9 mouse cellular contexts compared by ENCODE assay signal in genomic region chr2:104028139-104028723, GRCm38 (mm10). TPM values are rescaled to one million over a fixed set of nuclear protein-coding genes. Genes with fewer than 3 reads are reported as not detected.
DNase-seq lines count a peak whose midpoint lies in the region; ATAC-seq lines count a peak whose summit lies in the region.
"Had no signal": no experiment of that assay in that cellular context is flagged by ENCODE, and none has a peak within 500 bp of the region (broad histone marks: within the 10 kb centered on the region; RNA-seq: fewer than 3 reads in every experiment).

Gene 4931422A03Rik, minus strand, starts transcription at chr2:104028361.

- peak within 1 kb of the TSS; percentile 93 for H3K9ac ChIP-seq in forebrain, embryonic 15.5 days (replicated peaks)
- H3K9ac ChIP-seq in liver, embryonic 11.5 days (ENCODE audit: low read depth, low read length): peak within 1 kb of the TSS; percentile 100
- peak within 1 kb of the TSS; percentile 95 for H3K9ac ChIP-seq in neural tube, embryonic 14.5 days (replicated peaks; ENCODE audit: low read depth, low read length)

- H3K4me3 ChIP-seq in forebrain, embryonic 15.5 days: peak within 1 kb of the TSS; percentile 79
- peak within 1 kb of the TSS; percentile 92 for H3K4me3 ChIP-seq in liver, embryonic 11.5 days (ENCODE audit: low read depth, low read length)
- H3K4me3 ChIP-seq in neural tube, embryonic 14.5 days (ENCODE audit: low read depth, low read length): peak within 1 kb of the TSS; percentile 91

- WGBS in forebrain, embryonic 15.5 days: 2% methylated on average over 32 of the region's 32 CpGs
- WGBS in liver, embryonic 11.5 days: under 1% methylated on average over 32 of the region's 32 CpGs
- WGBS in neural tube, embryonic 14.5 days: under 1% methylated on average over 32 of the region's 32 CpGs

- DNase-seq in embryo, embryonic 10 days (ENCODE audit: low spot score): peak; percentile 41
- DNase-seq in embryo, embryonic 11 days: no peak
- DNase-seq in right cerebral cortex, adult 18-20 months: peak; percentile 21
- DNase-seq in right cerebral cortex, postnatal 36 days (ENCODE audit: low spot score in 2 of 2): no peak
- DNase-seq in liver, embryonic 11.5 days (ENCODE audit: low spot score): no peak
- no peak for DNase-seq in cerebellum, postnatal 10 days

- ATAC-seq in forebrain, embryonic 15.5 days (replicated peaks): peak; percentile 81; the same call in 1 of the 2 replicates
- peak; percentile 43 for ATAC-seq in liver, embryonic 11.5 days (replicated peaks; ENCODE audit: low FRiP score)
- ATAC-seq in neural tube, embryonic 14.5 days (ENCODE audit: low read depth): peak; percentile 69

- H3K9me3 ChIP-seq in forebrain, embryonic 15.5 days: no peaks in the 10 kb centered on the region
- H3K9me3 ChIP-seq in liver, embryonic 11.5 days (ENCODE audit: control insufficient read depth, low read length): no peaks in the 10 kb centered on the region
- no peaks in the 10 kb centered on the region for H3K9me3 ChIP-seq in neural tube, embryonic 14.5 days (ENCODE audit: control insufficient read depth, low read length)

- H3K27me3 ChIP-seq in forebrain, embryonic 15.5 days: no peaks in the 10 kb centered on the region
- H3K27me3 ChIP-seq in liver, embryonic 11.5 days (replicated peaks; ENCODE audit: control insufficient read depth, insufficient read depth, low read length): no peaks in the 10 kb centered on the region
- peaks cover 4% of the 10 kb centered on the region; the same call in 1 of the 2 replicates for H3K27me3 ChIP-seq in neural tube, embryonic 14.5 days (ENCODE audit: control insufficient read depth, insufficient read depth, low read length)

- peaks cover 5% of the 10 kb centered on the region for H3K36me3 ChIP-seq in forebrain, embryonic 15.5 days
- no peaks in the 10 kb centered on the region for H3K36me3 ChIP-seq in liver, embryonic 11.5 days (ENCODE audit: control insufficient read depth, insufficient read depth, low read length)
- no peaks in the 10 kb centered on the region for H3K36me3 ChIP-seq in neural tube, embryonic 14.5 days (ENCODE audit: control insufficient read depth, insufficient read depth, low read length)

- peak within 1 kb of the TSS; percentile 89 for H3K4me2 ChIP-seq in forebrain, embryonic 15.5 days (replicated peaks)
- H3K4me2 ChIP-seq in liver, embryonic 11.5 days: peak within 1 kb of the TSS; percentile 88
- H3K4me2 ChIP-seq in neural tube, embryonic 14.5 days (ENCODE audit: low read depth, low read length): peak within 1 kb of the TSS; percentile 78

- peaks cover 21% of the 10 kb centered on the region for H3K4me1 ChIP-seq in forebrain, embryonic 15.5 days
- H3K4me1 ChIP-seq in liver, embryonic 11.5 days (replicated peaks; ENCODE audit: control insufficient read depth, insufficient read depth, low read length): peaks cover 19% of the 10 kb centered on the region
- H3K4me1 ChIP-seq in neural tube, embryonic 14.5 days (ENCODE audit: control insufficient read depth, insufficient read depth, low read length): peaks cover 15% of the 10 kb centered on the region

- H3K27ac ChIP-seq in forebrain, embryonic 15.5 days (replicated peaks): 0 out of 2 replicates have a peak within 1 kb of the TSS, but pooled peaks have one; percentile 27
- H3K27ac ChIP-seq in liver, embryonic 11.5 days (ENCODE audit: low read depth, low read length): peak within 1 kb of the TSS; percentile 86
- H3K27ac ChIP-seq in neural tube, embryonic 14.5 days (ENCODE audit: low read depth, low read length): peak within 1 kb of the TSS; percentile 57

RNA-seq across cellular contexts. Expression of gene 4931422A03Rik, which starts in this region (rescaled TPM):
- 1.5 and 2.2 TPM in 2 replicates for polyA plus RNA-seq in forebrain, embryonic 15.5 days (2015; fragmentation: Nextera tagmentation; extraction: Ambion mirVana)
- 3.2 and 3.5 TPM in 2 replicates for polyA plus RNA-seq in liver, embryonic 11.5 days (2014; fragmentation: Nextera tagmentation; extraction: Ambion mirVana)
- 2.2 and 3.3 TPM in 2 replicates for polyA plus RNA-seq in neural tube, embryonic 14.5 days (2014; fragmentation: Nextera tagmentation; extraction: Ambion mirVana)
- polyA plus RNA-seq: large intestine, adult 2 months had no signal

Comparison
In these comparisons a context has a peak if more than half of its experiments do, and no peak if none do; other contexts are left out.
1. DNase-seq: peak in embryo, embryonic 10 days (single experiment) and right cerebral cortex, adult 18-20 months (single experiment); none in embryo, embryonic 11 days (single experiment), right cerebral cortex, postnatal 36 days (0 of 2), liver, embryonic 11.5 days (single experiment) and cerebellum, postnatal 10 days (0 of 2).
2. H3K27ac ChIP-seq: peak in every context shown above with its lines; median percentile 86 in liver, embryonic 11.5 days; 57 in neural tube, embryonic 14.5 days; 27 in forebrain, embryonic 15.5 days.
3. Peak in every context shown above with its lines, with median percentiles within 50 percentile points of each other: ATAC-seq, H3K4me2 ChIP-seq, H3K4me3 ChIP-seq and H3K9ac ChIP-seq.